Mouse (Mus musculus) T-cell, adult 2 months (primary cell): ENCODE measurements at regions not wholly inside any gene's neighbourhood (a gene's known extent, or its start where the extent isn't known, plus 50 kb on each side); places are given as distances from the start of the nearest gene placed in this dataset.

Experiments used
- DNase-seq: peaks from one replicate; pipeline ENCODE4 v3.0.0; 2022; ENCODE audit warnings: low spot score

DNA sequence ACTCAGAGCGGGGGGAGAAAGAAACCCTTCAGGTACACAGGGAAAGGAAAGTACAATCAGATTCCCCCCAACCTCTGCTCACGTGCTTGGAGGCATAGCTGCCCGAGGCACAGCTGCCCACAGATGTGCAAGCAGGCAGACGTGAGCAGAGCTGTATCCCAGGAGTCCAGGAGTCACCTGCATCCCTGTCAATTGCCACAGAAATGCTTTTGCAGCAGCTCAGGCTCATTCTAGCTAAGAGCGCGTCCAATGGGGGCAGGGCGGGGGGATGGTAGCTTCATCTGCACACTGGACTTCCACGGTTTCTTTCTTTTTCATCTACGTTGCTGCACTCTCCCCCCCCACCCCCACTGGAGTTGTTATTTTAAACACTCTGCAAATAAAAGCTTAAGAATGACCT is 66.0 kb upstream of the Fat4 start:
- DNase-seq = no peak

DNA sequence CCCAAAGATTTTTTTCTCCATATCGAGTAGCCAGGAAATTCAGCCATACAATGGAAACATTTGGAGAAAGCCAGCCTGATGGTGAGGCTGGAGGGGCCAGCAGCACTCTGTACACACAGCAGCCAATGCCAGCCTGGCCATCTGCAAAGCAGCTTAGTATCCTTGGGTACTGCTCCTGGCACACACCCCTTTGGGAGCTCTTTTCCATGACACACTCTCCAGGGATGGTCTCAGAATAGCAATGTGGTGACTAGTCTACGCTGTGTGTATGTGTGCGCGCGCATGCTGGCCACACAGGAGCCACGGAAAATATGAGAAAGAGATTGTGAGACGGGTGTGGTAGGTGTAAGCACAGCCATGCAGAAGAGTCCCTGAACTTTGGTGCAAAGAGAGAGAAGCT is 66.4 kb upstream of the Fat4 start:
- no peak for DNase-seq

DNA sequence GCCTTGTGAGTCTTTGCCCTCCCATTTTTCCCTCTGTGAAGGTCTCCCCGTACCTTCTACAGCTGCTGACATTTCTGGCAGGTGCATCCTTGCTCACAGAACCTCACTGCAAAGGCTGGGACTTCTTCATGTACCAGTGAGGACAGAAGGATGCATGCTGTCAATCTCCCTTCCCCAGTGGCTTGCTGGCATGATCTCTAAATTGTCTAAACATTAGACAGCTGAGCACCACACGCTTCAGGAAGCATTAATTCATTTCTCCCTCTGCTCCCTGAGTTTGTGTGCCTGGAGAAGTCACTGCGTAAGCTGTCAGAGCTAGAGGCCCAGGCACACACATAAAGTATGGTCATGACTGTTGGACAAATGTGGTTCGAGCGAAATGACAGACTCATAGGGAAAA is 69.1 kb upstream of the Fat4 start:
- no peak for DNase-seq

DNA sequence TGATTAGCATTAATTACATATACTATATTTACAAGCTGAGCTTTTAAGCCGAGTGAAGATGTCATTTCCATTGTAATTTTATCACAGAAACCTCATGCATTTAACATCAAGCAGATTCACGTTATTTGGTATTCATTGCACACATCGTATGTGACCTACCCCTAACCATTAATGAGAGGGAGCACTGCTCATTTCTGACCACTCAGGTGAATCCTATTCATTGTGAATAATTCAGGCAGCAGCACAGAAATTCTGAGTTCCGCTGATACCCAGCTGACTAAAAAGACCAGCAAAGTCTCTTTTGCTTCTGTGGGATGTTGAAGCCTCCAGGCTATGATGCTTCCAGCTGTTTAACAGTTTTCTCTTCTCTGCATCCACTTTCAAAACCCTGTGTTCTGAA is 74.3 kb upstream of the Fat4 start:
- no peak for DNase-seq

DNA sequence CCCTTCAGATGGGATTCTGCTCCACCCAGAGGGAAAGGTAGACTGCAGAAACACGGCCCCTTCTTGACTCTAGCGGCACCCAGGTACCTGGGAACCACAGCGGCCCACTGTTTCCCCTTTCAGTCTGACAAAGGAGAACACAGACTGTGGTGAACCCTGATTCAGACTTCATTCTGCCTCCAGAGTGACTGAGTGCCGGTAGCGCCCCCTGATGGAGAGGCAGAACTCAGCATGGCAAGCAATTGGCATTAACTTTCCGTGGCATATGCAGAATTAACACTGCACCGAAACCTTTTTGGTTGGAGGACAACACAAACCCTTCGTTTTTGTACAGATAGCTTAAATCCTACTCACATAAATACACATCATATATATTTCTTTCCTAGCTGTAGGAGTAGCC is 75.1 kb upstream of the Fat4 start:
- no peak for DNase-seq

DNA sequence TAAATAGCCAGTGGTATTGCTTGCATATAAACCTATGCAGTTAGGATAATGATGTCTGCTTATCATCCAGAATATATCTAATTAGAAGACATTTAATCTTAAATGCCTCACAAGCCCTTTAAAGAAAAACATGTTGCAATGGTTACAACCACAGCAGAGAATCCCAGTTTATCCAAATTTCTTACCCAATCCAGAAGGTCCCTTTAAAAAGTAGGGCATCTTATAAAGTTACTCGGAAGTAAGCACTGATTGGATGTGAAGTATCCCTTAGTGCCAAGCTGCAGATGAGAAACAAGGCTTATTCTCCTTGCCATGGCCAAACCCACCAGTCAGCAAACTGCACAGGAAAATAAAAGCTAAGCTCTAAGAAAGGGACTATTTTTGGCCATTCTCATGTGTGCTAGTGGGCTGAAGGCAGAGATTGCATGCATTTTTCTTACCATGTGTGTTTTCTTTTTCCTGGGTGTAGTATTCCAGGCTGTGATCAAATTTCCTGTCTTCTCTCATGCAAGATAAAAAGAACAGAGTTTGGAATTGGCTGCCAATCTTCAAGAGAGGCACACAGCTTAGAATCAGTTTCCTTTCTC is 80.2 kb upstream of the Fat4 start:
- no peak for DNase-seq

DNA sequence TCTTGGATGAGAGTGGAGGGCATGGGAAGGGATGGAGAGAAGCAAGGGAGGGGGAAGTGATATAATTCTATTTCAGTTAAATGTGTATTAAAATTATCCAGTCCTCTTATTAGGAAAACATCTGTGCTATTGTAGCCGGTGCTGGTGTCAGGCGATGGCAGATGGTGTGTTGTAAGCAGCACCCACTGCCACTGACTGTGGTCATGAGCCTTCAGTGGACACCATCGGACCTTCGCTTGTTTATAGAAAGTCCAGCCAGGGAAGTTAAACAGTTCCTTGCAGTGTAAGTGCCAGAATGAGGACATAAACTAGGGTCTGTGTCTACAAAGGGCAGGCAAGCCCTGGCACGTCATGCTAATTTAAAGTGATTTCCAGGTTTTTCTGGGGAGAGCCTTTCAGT is 80.7 kb upstream of the Fat4 start:
- no peak for DNase-seq

DNA sequence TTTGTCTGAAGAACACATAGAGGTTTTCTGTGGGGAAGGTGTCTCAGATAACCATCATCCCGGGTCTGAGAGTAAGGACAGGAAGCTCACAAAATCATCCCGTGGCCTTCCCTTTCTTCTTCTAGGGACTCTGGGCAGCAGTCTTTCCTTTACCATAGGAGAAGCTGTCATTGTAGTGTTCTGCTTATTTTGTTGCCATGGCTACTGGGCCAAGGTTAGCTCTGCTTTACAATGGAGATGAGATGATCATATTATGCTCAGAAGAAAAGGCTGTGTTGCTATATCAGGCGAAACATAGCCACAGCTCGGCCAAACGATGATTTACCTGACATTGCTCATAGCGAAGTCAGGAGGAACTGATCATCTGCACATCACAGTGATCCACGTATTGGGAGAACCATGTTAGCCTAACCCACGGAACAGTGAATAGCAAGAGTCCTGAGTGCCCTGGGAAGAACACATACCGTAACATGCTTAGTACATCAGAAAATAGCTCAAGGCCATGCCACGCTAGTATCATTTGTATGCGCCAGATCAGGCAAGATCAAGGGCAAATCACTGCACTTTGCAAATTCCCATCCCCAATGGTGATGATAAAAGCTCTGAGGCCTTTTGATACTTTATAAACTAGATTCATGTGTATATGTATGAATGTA is 91.0 kb upstream of the Fat4 start:
- DNase-seq = no peak

DNA sequence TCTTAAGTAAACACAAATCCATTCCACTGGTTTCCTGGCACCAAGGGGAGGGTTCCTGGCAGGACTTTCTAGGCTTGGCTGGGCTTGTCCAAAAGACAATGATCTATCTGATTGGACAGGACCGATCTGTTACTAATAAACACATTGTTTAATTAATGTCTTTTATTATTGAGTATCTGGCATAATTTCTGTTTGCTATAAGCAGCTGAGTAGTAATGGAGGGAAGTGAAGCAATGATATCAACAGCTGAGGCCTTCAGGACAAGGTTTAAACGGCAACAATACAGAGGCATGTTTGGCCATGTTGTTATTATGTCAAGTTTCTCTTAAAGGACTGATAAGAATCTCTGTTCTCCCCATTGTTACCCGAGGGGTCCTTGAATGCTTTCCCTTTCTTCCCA is 93.5 kb upstream of the Fat4 start:
- DNase-seq = no peak

DNA sequence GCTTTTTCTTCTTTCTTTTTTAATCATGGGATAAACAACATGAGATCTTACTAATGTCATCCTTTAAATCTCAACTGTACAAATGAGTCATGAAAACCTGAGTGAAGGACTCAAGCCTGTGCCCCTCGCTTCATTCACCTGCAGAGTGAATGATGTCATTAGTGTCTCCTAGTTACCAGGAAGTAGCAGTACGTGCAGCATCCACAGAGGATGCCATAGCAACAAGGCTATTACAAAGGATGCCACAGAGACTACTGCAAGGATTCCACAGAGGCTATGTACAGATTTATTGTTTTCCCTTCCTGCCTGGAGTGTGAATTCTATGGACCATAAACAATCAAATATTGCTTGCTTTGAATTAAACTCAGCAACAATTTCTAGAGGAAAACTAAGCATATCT is 98.0 kb upstream of the Fat4 start:
- no peak for DNase-seq

DNA sequence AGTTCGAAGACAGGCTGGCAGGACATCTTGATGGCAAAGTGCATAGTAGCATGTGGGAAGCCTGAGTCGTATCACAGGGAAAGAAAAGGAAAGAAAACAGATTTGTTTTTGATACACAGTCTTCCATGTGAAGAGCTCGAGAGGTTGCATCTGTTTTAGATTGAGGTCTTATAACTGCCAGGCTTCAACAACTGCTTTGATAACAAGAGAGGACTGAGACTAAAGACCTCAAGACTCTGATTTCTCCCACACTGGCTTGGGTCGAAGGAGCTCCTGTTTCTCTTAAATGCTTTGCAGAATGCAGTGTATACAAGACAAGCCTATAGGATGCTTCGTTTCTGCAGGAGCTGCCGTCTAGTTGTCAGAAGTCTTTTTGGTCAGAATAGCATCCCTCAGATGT is 103.0 kb upstream of the Fat4 start:
- no peak for DNase-seq

DNA sequence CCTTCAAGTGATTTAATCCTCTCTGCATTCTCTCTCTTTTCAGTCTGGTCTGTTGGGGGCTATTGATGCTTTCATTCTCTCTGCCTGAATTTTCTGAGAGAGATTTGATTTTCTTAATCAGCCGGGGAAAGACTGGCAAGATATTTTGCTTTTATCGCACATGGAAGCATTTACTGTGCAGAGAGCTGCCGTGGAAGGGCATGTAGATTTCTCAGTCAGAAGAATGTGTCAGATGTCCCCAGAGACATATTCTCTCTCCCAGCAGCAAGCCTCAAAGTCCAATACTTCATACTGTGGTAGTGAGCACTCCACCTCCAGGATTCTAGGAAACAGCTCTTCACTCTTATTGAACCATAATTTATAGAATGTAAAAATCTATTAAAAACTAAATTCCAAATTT is 103.7 kb upstream of the Fat4 start:
- no peak for DNase-seq

DNA sequence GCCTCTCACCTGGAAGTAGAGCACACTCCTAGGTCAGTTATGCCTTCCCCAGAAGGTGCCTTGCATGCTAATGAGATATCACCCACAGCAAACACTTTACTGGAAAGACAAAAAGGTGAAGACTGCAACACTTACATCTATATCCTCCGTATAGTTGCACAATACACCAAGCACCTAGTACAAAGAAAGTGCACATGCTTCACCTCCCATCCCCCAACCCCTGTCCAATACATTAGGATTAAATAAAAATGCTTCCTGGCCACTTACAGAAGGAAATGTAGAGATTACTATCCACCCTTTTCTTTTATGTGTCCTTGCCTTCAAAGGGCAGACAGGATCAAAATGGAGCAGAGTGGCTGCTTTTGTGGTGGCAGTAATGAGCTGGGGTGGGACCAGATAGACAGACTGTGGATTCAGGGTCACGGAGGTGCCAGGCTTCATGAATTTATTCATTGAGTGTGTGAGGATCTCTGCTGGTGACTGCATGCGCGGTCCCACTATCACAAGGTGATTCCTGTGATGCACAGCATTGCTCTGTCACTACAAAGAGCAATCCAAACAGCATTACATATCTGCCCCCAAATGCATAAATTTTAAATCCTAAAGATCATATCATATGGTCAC is 109.9 kb upstream of the Fat4 start:
- no peak for DNase-seq

DNA sequence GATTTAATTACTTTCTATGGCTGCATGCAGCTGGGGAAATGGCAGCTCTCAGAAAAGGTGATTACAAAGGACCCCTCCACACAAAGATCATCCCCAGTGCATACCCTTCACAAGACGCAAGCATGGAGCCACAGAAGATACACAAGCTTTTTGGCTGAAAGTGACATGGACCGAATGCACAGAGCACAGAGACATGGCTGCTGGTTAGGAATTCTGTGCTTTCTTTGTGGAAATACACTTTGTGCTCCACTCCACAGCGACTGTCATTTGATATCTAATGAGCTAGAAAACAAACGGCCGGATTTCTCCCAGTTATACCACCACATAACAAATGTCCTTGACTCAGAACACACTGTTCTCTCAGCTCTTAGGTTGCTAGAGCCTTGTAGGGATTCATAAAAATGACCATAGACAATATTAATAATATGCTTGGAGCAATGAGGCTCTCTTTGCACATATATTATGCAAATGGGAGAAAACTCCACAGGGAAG is 132.1 kb upstream of the Fat4 start:
- no peak for DNase-seq

DNA sequence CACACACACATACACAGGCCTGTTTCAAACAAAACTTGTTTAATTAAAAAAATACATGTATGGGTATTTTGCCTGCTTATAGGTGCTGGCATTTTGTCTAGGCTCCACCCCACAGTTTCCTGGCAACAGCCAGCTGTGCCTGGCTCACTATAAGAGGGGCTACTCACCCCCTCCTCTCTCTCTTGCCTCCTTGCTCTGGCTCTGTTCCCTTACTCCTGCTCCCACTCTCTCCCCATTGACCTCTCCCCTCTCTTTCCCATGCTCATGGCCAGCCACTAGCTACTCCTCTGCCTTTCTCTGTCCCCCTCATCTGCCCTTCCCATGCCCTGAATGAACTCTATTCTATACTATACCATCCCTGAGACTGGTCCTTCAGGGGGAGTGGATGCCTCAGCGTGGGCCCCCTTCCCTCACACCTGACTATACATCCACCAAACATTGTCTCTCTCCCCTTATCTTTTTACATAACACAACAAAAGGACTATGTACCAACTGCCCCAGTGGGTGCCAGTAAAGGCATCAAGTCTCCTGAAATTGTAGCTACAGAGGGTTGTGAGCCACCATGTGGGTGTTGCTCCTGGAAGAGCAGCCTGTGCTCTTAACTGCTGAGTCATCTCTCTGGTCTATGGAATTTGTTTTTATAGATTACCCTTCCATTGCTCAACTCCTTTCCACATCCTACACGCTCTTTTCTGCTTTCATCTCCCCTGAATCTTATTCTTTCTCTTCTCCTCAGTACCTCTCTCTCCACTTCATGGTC is 133.1 kb upstream of the Fat4 start:
- DNase-seq = no peak

DNA sequence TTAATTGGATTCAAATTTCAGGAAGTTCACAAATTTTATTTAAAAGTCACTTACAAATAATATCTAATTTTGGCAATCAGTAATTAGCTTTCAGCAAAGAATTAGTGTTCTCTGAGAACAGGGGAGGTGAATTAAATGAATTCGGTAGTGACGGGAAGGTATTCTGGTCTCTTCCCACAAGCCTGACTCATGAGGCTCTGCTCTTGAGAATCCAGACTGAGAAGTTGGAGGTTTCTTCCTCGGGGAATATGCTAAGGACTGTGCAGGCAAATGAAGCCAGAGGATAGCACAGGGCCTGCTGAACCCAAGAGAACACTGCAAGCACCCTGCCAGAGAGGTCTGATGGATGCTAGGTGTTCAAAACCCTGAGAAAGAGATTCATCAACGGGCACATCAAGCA is 144.6 kb upstream of the Fat4 start:
- DNase-seq = no peak

DNA sequence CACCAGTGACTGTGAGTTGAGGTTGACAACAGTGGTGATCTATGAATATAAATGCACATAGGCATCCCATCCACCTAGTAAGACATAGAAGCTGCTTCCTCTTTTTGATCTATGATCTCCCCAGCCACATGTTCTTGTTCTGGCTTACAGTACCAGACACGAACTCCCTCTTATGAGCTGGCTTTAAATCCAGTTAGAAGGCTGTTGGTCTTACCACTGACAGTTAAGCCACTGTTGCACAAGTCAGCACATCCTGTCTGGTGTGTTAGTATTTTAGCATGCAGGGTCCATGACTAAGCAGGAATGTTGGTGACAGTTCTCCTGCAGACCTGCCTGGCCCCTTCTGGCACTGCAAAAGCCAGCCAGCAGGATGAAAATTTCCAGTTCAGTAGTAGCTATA is 164.1 kb upstream of the Fat4 start:
- no peak for DNase-seq

DNA sequence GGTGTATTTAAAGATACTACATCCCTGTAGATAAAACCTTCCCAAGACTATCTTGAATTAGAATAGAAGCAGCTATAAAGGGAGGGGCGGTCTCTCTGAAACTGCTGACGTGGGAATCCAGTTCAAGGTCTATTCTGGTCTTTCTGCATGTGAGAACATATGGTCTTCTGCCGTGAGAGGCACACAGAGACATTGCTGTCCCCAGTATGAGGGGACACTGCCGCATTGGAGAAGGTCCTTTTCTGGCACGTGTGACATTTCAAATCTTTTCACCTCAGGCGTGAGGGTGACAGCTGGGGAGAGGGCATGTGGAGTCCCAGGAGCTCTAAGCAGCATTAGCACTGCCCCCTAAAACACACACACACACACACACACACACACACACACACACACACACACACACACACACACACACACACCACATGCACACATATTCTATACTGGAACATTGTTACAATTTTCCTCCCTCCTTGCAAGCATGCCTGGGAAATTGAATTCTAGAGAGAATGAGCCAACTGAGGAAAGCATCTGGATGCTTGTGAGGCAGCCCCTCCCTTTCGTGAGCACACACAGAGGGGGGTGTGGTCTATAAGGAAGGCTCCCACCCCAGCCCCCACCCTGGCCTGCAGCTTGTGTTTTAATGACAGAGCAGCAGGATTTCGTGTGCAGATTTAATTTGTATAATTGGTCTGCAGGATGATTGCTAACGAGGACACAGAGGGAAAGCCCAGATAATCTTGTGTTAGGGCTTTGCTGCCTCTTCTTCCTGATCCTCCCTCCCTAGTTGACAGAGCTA is 174.5 kb upstream of the Fat4 start:
- no peak for DNase-seq

DNA sequence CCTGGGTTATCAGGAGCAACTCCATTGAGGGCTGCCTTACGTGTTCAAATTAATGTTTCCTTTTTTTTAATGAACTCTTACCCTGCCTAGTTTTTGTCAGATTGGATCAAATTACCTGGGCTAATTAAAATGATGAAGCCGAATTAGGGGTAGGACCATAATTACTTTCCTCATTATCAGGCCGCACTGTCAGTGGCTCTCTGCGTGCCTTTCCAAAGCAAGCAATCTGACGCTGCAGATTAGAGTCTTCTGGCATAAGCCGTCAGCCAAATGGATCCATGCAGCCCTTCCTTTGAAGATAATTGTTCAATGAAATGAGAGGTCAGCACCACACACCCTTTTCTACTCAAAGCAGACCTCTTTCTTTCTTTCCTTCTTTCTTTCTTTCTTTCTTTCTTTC is 175.5 kb upstream of the Fat4 start:
- DNase-seq = no peak

DNA sequence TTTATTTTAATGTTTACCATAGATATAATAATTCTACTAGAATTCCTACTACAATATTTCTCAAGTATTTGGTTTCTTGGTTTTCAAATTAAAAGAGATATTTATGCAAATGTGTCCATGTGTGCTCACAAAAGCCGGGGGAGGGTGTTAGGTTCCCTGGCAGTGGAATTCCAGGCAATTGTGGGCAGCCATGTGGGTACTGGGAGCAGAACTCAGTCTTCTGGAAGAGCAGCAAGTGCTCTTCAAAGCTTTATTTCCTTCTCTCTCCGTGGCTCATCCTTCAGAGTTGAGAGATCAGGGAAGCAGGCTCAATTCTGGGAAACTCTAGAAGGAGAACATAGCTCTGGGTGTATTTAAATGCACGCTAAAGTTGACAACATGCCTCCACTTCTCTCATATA is 178.8 kb upstream of the Fat4 start:
- DNase-seq = no peak

DNA sequence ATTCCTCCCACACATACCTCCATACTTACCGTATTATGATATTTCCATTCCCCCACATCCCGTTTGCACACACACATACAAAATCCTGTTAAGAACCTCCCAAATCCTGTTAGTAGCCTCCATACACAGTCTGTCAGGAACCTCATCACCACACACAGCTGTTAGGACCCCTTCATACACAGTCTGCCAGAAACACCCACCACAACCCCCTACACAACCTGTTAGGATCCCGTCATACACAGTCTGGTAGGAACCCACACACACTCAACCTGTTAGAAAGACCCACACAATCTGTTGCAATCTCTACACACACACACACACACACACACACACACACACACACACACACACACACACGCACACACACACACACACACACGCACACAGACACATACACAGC is 187.5 kb upstream of the Fat4 start:
- DNase-seq = no peak

DNA sequence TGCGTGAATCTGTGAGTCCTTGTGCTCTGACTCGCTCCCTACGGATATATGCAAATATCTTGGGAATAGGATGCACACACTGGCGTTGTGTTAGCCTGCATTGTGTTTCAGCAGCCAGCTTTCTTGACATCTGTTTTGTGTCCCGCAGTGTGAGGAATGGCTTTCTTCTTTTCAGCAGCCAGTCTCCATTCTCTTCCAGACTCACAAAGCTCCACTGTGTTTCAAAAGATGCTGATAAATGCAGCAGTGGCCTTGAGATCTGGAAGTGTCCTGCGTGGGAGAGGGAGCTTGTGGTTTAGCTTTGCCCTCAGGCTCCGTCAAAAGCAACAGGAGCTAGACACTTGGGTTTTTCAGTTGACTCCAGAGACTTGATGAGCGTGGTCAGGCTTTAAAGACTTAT is 188.9 kb upstream of the Fat4 start:
- DNase-seq = no peak
